Mouse (Mus musculus): ENCODE data around the gene Rab30.
"Not testable (repeated sequence)": the region's sequence is repeated elsewhere in the genome, so short reads cannot be mapped to it uniquely, and the experiment has no call there.

The Rab30 gene

DNA sequence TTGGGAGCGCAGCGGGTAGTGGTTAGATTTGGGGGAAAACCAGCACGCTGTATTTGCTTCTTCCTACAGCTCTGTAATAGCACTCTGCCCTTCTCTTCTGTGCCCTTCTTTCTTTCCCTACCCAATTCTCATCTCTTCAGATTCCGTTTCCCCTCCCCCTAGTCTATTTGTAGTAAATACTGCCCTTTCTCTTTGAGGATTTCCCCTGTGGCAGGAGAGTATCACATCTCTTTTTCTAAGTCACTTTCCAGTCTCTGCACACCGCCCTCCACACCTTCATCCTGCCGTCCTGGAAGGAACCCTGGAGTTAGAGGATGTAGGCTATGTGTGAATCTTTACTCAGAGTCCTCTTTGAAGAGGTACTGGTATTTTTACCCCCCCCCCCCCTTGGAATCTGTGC lies 1.9 kb downstream of the Rab30 start:
- no peak for DNase-seq (ENCODE audit: low read depth, low spot score)

DNA sequence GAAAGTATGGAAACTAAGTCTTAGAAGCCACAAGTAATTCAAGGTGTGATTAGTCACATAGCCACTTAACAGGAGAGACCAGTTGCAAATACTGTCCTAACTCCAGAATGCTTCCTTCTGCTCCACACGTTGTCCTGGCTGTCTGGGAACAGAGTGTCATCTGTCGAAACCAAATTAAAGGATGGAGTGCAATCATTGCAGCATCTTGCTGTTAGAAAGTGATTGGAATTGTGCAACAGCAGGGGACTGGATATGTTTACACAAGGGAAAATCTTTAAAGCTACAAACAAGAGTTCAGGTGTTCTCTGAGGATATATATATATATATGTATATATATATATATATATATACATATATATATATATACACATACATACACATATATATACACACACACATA lies 9.0 kb downstream of the Rab30 start:
- no peak for DNase-seq (ENCODE audit: low read depth, low spot score)

DNA sequence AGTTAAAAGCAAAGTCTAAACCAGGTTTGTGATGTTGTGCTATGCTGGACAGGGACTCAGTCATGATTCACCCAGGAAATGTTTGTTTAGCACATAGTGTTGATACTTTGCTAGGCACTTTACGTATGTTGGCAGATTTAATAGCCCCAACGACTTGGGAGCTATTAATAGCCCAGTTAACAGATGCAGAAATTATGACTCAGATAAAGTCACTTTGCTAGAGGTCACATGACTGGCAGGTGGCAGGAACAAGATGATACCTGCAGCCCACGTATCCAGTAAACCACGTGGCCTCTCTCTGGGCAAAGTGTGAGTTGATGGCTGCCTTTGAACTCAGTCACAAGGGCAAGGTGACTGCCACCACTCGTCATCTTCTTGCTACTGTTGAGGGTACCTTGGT lies 16.7 kb downstream of the Rab30 start:
- DNase-seq (ENCODE audit: low read depth, low spot score) = no peak

DNA sequence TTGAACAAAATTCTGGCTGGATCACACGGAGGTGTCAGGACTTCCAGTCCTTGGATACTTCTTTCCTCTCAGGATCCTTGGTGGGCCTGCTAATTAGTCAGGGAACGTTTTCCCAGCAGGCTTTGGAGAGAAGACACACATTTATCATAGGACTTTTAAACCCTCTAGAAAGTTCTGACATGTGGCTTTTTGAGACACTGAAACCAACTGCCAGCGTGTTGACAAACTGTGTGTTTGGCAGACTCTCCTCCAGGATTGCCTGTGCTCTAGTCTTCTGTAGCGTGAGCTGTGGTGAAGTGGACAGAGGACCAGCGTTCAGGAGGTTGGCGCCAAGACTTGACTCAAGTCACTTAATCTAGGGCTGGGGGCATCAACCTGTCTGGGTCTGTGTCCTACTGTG lies 19.2 kb downstream of the Rab30 start:
- no peak for DNase-seq (ENCODE audit: low read depth, low spot score)

DNA sequence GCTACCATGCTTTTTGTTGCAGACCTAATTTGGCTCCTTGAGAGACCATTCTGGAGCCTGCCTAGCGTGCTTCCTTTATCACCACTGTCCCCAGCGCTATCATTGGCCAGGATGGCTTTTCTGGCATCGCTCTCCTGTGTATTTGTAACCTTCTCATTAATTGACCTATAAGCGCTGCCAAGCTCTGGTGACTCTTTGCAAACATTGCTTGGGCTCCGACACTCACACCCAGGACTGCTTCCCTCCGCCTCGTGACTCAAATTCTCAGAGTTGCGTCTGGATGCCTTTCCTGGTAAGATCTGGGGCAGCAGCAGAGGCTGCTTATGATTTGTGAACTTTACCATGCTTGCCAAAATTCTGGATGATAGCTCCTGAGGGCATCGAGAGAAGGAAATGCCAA lies 19.8 kb downstream of the Rab30 start:
- no peak for DNase-seq (ENCODE audit: low read depth, low spot score)

DNA sequence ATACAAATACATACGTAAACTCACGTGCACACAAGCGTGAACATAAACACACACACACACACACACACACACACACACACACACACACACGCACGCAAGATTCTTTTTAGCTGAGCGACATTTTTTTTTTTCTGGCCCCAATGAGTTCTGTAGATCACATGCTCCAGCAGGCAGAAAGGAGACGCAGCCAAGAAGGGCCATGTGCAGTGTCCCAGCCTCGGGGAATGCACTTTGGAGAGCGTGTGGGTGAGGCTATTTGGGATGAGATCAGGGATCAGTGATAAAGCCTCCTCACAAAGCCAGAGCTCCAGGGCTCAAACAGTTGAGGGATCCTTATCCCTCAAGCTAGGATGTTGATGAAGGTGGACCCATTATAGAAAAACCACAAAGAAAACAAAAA lies 24.0 kb downstream of the Rab30 start:
- no peak for DNase-seq (ENCODE audit: low read depth, low spot score)

DNA sequence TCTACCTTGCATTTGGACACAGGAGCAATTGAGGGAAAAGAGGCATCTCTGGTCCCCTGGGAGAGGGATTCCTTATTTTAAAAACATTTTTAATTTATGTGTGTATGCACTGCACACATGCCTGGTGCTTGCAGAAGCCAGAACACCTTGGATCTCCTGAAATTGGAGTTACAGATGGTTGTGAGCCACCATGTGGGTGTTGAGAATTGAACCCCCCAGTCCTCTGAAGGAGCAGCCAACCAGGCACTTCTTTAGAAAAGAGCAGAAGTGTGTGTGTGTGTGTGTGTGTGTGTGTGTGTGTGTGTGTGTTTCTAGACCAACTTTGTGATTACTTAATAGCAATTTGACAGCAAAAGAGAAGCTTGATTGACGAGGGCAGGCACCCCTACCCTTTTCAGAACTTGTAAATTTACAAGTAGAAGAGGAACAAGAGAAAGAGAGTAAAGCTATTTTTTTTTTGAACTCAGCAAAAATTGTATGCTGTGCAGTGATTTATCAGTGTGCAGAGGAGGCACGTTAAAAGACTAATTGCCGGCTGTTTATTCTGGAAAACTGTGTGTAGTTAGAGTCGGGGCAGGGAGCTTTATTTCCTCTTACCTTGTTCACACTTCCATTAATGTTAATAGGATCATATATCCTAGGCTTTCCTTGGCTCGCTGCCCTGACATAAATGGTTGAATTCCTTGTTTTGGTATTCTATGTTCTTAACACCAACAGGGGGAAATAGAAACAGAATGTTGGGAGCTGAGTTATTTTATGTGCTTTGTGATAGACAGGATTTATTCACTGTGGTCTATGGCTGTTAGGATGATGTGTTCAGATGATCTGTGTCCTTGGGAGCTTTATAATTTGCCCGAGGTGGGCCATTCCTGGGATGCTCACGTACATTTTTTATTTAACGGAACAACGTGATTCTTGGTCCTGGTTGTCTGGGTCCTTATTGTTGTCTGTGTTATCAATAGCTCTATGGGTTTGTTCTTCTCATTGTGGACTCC lies 25.0 kb downstream of the Rab30 start:
- DNase-seq (ENCODE audit: low read depth, low spot score) = no peak

DNA sequence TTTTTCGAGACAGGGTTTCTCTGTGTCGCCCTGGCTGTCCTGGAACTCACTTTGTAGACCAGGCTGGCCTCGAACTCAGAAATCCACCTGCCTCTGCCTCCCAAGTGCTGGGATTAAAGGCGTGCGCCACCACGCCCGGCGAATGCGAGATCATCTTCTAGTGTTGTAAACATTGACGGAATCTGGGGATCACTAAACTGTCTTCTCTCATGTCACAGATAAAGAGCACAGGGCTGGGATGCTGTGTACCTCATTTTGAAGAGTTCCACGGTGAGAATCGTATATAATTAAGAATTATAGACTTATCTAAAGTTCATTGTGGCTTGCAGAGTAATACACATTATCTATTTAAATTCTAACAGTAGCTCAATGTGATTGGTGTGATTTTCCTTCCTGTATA lies 26.7 kb downstream of the Rab30 start:
- not testable (repeated sequence) for DNase-seq (ENCODE audit: low read depth, low spot score)

DNA sequence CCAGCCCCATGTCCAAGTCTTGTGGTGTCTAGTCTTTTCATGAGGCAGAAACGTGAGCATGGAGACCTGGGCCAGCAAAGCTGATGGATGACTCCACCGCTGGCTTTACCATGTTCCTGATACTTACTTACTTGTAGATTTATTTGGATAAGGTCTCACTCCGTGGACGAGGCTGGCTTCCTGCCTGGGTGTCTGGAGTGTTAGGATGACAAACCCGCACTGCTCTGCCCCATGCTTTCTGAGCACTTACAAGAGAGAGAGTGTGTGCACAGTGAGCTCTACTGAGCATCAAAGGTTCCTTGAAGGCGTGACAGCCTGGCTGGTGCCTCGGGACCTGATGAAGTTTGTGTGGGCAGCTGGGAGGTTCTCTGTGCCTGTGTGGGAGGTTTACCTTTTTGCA lies 27.5 kb downstream of the Rab30 start:
- DNase-seq (ENCODE audit: low read depth, low spot score) = no peak

DNA sequence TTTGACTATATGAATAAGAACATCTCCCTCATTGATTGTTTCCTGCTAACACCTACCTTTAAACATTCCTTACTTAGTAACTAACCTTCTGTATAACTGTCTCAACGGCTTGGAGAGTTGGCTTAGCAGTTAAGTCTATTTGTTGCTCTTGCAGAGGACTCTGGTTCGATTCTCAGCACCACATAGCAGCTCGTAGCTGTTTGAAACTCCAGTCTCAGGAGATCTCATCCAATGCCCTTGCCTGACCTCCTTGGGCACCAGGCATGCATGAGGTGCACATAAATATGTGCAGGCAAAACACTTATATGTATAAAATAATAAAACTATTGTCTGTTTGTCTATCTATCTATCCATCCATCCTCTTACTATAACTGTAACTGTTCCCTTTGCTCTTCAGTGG lies 31.6 kb downstream of the Rab30 start:
- DNase-seq (ENCODE audit: low read depth, low spot score) = no peak

DNA sequence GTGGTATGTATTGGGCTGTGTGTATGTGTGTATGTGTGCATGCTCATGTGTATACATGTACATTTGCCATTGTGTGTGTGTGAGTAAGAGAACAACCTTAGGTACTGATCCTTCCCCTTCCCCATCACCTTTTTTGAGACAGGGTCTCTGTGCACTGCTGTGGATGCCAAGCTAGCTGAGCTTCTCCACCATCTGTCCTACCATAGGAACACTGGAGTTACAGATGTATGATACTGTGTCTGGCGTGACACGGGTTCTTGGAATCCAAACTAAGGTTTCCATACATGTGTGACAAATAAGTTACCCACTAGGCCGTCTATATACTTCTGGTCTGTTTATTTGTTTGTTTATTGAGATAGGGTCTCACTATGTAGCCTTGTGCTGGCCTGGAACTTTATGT lies 32.2 kb downstream of the Rab30 start:
- DNase-seq (ENCODE audit: low read depth, low spot score) = no peak

DNA sequence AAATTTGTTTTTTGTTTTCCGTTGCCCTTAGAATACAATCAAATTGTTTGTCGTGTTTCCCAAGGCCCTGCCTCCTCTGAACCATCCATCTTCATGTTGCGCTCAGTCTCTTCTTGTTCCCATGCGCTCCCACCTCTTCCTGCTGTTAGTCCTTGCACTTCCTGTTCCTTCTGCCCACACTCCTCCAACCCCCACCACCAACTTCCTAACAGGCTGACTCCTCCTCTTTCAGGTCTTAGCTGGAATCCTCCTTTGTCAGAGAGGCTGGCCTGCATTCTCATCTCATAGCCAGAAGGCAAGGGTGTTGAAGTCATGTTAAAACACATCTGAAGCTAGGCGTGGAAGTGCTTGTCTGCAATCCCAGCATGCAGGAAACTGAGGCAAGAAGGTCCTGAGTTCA lies 33.3 kb downstream of the Rab30 start:
- no peak for DNase-seq (ENCODE audit: low read depth, low spot score)

DNA sequence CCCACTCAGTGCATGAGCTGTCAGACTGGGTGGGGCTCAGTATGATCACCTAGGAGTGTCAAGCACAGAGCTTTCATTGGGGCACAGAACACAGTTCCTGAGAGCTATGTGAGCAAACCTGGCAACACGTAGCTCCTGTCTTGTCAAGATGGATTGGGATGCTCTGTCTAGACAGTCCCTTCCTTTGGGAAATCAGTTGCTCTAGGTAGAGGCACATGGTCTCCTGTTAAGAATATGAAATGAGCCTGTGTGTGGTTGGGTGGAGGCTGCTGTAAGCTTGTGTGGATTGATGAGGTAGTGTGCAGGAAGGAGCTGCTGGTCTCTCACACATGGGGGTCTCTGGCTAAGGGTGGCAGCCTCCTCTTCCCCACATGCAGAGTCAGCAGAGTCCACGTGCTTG lies 34.3 kb downstream of the Rab30 start:
- DNase-seq (ENCODE audit: low read depth, low spot score) = no peak

DNA sequence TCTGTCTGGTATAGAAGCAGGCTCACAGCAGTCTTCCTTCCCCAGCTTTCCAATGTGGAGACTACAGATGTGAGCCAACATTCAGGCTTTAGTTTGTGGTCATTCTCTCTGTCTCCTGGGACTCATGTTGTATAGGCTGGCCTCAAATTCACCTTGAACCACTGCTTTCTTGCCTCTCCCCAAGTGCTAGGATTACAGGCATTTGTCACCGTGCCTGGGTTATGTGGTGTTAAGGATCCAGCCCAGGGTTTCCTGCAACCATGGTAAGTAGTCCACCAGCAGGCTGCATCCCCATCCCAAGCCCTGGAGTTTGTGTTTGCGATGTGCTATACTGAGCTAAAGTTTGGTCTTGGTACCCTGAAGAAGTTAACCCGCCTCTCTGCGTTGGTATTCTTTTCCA lies 35.2 kb downstream of the Rab30 start:
- no peak for DNase-seq (ENCODE audit: low read depth, low spot score)

DNA sequence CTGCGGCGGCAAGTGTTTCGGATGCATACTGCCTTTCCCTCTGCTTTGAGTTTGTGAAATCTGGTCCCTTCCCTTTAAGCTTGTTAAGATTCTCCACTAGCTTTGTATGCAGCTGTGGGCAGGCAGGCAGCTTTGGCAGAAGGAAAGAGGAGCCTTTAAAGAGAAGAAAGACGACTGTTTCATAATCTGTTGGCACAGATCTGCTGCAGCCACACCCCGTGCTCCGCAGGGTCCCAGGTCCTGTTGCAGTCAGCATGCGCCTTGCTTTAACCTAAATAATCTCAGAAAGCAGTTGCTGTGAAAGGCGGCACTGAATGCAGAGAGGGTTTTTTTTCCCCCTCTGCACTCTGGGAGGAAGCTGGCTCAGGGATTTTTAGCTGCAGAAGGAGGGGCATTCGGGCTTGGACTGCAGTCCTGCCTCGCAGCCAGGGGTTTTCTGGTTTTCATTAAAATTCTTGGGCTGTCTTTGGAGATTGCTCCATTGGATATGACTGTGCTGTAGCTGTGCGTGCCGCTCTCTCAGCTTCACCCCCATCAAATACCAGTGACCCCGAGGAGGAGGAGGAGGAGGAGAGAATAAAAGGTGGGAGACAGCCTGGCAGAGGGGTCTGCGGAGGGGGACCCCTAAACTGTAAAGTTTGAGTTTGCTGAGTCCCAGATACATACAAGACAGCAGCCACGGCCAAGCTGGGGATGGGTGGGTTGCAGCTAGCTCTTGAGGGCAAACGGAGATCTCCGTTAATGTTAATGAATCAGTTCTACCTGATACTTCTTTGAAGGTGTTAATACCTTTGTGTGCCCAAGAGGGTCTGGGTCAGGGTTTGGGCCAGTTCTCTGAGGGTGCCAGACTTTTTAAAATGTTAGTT lies 35.9 kb downstream of the Rab30 start:
- peak; percentile 46 for DNase-seq (ENCODE audit: low read depth, low spot score)

DNA sequence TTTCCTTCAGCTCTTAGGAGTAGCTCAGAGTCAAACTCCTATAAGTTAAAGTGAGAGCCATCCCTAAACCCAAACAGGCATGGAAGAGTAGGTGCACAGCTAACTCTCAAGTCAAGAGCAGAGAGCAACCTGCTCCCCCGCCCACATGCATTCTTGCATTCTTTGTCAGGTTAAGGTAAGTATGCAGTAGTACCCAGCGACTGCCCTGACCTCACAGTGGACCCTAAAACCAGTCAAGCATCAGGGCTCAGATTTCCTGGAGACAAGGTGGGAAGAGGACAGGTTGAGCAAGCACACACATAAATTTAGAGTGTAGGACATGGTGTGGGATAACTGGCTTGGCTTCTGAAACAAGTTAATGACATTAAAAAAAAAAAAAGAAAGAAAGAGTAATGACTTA lies 37.7 kb downstream of the Rab30 start:
- DNase-seq (ENCODE audit: low read depth, low spot score) = no peak

DNA sequence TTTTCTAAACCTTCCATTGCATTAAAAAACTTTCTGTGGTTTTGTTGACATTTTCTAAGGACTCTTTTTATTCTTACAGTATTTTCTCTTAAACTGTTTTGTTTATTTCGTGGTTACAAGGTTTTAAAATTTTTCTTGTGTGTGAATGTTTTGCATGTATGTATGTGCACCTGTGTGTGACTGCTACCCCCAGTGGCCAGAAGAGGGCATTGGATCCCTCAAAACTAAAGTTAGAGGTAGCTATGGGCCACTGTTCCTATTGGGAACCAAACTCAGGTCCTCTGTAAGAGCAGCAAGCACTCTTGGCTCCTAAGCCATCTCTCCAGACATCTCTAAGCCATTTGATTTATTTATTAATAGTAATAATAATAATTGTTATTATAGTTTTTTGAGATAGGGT lies 40.0 kb downstream of the Rab30 start:
- no peak for DNase-seq (ENCODE audit: low read depth, low spot score)

DNA sequence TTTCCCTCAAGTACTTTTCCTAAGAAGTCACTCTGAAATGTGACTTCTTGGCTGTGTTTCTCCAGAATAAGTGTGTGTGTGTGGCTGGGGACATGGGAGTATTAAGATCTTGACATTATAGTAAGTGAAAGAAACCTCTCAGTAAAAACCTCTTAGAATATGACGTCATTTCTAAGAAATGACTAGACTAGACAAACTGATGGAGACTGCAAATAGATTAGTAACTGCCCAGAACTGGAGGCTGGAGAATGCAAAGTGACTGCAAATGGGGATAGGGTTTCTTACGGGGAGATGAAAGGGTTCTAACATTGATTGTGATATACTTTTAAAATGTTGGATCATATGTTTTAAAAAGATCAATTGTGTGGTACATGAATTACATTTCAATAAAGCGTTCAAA lies 40.5 kb downstream of the Rab30 start:
- DNase-seq (ENCODE audit: low read depth, low spot score) = no peak

DNA sequence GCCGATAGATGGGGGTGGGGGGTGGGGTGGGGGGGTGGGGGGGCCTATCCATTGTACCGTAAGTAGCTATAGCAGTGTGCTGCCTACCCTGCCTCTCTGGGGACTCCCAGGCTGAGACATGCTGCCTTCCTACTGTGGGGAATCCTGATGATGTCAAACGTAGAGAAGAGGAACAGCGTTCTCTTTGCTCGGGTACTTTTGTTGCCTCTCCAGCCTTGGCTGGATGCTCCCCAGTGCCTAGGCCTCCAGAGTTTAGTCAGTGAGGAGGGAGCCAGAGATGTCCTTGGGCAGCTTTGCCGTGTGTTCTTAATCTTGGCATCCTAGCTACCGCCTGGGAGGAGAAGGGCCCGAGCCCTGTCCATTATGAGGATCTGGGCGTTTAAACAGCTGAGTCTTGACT lies 41.1 kb downstream of the Rab30 start:
- no peak for DNase-seq (ENCODE audit: low read depth, low spot score)

DNA sequence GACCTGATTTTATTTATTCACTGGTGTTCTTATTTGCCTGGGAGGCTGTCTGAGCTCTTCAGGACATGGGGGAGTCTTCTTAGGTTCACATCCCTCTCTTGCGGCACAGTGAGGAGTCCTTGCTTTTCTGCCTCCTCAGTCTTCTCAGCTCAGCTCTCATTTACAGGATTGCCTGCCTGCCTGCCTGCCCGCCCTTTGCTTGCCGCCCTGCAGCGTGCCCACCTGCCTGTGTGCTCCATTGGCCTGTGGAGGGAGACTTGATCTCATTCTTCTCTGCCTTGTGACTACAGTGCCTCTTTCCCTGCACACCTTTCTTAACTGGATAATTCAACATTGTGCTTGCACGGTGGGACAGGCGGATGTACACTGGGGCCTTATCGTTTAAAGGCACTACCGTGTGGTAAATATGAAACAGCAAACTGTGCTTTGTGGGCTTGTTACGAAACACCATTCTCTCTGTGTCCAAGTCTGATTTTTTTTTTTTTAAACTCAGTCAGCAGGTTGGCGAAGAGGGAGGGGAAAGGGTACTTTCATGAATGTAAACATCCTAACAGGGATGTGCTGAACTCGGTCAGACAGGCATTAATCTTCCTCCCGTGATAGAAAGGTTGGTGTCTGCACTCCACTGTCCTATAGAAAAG lies 41.9 kb downstream of the Rab30 start:
- DNase-seq (ENCODE audit: low read depth, low spot score) = no peak

DNA sequence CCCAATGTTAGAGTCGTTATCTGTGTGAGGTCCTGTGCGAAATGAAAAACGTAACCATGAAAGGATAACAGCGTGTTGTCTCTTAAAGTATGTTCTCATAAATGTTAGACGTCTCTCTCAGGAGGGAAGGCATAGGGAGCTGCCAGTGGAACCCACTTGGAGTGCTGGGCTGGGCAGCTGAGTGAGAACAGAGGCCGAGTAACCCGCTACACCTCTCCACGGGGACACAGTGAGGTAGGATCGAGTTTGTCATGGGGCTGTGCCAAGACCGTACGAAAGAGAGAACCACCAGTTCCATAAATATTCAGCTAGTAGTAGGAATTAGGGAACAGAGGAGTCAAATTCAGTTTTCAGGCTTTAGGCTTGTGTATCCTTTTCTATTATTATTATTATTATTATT lies 42.5 kb downstream of the Rab30 start:
- DNase-seq (ENCODE audit: low read depth, low spot score) = no peak

DNA sequence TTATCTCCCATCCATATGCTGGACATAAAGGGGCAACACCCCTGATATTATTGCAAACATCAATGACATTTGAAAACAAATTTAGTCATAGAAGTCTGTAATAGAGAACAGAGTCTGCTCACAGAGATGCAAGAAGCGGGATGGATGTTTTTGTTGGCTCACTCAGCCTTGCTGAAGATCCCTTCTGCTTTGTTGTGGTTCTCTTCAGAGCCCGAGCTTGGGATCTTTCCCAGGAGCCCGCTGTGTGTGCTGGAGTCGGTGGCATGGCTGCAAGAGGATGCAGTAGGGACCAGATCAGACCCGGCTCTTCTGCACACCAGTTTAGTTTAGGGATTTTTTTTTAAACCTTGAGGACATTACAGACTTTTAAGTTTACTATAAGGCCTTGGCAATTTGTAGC lies 54.3 kb downstream of the Rab30 start:
- DNase-seq (ENCODE audit: low read depth, low spot score) = no peak

Measured in embryo, embryonic 11.5 days (tissue).